Mouse (Mus musculus): ENCODE measurements around the gene Znrf1.

DNA sequence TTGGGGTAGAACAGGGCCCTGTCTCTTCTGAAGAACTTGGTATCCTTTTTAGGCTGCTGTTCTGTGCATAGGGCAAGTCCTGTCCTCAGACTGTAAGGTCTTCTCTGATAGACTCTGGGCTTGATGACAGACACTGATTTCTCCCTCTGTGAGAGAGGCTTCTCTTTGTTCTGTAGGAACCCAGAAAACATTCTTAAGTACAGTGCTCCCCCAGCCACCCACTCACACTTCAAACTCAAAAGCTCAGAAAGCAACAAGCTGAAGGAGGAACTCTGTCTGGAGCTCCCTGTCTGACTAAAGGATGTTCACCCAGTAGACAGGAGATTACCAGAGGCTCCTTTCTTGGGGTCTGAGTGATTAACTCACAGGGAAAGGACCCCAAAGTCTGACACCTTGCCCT is 40.6 kb downstream of the Znrf1 start:
- TF ChIP-seq POLR2A (IDR thresholded peaks at IDR 0.05; ENCODE audit: borderline replicate concordance, control insufficient read depth, low read depth, low read length) (no peak), CTCF (IDR thresholded peaks at IDR 0.05; ENCODE audit: control insufficient read depth, insufficient read depth, low read length) (no peak)
